Mouse (Mus musculus) granulocyte monocyte progenitor cell, adult 5-6 weeks (primary cell): Measurements from ENCODE around the gene Amigo3. TPM values are rescaled to one million over a fixed set of nuclear protein-coding genes. Genes with fewer than 3 reads are reported as not detected.
A peak's percentile ranks its signal among the peaks of the same experiment; 100 is the strongest.

ENCODE experiments used
- ATAC-seq: replicated peaks from 2 replicates; pipeline ENCODE4 v1.8.0; 2016; ENCODE audit warnings: mild to moderate bottlenecking, moderate TSS enrichment, inconsistent platforms; ENCODE audit not compliant: poor library complexity, severe bottlenecking
- total RNA-seq, 2 experiments: library from RNA; stranded (forward) in 1 of 2; stranded (reverse) in 1 of 2; fragments of 200-712, 200-1000 nt in 1 of 2; fragments of >200 nt in 1 of 2; fragmentation: Nextera tagmentation in 1 of 2; gene quantifications; 2 replicates each; pipeline ENCODE4 v1.2.3; 2014 to 2017

Amigo3 gene
- total RNA-seq, 2 experiments from 2014 or later = 3.1 to 3.4 TPM

DNA sequence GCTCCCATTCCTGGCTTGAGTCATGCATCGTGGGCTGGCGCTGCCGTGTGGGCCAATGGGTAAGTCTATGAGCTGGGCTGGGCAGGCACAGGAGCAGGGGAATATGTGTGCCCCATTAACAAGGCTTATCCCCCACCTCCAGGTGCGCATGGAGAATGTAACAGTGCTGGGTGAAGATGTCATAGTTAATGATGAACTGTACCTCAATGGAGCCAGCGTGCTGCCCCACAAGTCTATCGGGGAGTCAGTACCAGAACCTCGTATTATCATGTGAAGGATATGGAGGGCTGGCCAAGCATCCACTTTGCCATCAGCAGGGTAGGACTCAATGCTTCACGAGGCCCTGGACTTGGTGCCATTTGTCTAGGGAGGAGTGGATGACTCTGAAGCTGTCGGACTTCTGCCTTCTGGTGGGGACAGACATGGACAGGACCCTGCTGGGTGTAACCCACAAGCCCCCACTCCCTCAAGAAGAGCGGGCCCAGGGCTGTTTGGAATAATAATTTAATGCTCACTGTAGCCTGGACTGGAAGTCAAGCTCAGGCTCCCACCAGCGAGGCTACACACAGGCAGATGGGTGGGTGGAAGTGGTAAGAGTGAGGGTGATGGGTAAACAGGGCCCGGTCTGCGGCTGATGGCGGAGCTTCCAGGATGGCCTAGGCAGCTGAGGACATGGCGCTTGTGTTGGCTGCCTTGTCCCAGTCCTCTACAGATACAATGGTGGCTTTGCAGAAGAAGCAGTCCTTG, 1.6 kb upstream of the Amigo3 start:
- ATAC-seq = no peak

DNA sequence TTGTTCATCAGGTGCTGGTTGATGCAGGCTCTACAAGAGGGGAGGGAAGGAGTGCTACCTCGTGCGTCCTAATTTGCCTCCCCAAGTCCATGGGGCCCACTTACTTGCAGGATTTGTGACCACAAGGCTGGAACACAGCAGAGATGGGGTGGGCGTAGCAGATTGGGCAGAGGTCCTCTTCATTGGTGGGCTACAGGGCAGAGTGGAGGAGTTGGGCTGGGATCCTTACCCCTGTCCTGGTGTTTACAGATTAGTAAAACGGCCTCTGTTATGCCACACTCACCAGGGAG, 1.1 kb upstream of the Amigo3 start:
- no peak for ATAC-seq

DNA sequence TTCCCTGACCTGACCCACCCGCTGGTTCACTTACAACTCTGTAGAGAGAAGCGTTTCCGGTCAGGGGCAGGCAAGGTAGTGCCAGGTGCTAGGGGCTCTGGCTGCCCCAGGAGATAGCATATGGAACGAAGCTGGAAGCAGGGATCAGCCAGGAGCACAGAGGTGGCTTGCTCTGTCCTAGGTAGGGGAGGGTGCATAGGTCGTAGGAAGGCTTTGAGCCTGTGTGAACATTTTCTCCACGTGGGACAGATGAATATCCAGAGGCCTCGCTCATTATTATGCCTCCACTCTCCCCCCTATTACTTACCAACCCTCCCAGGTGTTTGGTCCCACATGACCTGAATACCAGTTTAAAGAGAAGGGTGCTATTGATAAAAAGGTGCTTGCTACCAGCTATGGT, 548 bp upstream of the Amigo3 start:
- ATAC-seq = no peak

DNA sequence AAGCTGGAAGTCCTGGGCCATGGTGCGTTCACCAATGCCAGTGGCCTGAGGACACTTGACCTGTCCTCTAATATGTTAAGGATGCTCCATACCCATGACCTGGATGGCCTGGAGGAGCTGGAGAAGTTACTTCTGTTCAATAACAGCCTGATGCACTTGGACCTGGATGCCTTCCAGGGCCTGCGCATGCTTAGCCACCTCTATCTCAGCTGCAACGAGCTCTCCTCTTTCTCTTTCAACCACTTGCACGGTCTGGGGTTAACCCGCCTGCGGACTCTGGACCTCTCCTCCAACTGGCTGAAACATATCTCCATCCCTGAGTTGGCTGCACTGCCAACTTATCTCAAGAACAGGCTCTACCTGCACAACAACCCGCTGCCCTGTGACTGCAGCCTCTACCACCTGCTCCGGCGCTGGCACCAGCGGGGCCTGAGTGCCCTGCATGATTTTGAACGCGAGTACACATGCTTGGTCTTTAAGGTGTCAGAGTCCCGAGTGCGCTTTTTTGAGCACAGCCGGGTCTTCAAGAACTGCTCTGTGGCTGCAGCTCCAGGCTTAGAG, 786 bp downstream of the Amigo3 start:
- ATAC-seq = no peak

DNA sequence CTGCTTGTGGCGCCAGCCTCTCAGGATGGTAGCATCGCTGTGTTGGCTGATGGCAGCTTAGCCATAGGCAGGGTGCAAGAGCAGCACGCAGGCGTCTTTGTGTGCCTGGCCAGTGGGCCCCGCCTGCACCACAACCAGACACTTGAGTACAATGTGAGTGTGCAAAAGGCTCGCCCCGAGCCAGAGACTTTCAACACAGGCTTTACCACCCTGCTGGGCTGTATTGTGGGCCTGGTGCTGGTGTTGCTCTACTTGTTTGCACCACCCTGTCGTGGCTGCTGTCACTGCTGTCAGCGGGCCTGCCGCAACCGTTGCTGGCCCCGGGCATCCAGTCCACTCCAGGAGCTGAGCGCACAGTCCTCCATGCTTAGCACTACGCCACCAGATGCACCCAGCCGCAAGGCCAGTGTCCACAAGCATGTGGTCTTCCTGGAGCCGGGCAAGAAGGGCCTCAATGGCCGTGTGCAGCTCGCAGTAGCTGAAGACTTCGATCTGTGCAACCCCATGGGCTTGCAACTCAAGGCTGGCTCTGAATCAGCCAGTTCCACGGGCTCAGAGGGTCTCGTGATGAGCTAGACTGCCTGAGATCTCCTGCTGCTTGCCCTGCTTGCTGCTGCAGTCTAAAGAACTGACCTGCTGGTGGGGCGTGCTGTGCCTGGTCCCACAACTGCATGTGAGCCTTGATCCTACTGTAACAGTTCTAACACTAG, 1.5 kb downstream of the Amigo3 start:
- ATAC-seq = no peak

DNA sequence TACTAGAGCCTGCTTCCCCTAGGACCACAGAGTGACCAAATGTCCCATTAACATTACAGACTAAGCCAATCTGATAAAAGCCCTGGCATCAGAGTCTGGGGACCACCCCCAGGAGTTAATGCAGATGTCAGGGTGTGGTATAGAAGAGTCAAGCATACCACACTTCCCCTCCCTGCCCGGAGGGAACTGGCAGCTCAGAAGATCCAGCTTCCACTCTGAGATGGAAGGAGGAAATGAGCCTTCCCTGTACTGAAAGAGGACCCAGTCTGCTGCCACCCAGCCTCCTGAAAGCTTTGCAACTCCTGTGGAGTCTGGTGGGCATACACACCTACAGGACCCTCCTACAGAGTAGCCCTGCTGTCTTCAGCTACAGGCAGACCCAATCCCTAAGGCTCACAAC, 2.1 kb downstream of the Amigo3 start:
- ATAC-seq = peak; percentile 22; the same call in 1 of the 2 replicates

DNA sequence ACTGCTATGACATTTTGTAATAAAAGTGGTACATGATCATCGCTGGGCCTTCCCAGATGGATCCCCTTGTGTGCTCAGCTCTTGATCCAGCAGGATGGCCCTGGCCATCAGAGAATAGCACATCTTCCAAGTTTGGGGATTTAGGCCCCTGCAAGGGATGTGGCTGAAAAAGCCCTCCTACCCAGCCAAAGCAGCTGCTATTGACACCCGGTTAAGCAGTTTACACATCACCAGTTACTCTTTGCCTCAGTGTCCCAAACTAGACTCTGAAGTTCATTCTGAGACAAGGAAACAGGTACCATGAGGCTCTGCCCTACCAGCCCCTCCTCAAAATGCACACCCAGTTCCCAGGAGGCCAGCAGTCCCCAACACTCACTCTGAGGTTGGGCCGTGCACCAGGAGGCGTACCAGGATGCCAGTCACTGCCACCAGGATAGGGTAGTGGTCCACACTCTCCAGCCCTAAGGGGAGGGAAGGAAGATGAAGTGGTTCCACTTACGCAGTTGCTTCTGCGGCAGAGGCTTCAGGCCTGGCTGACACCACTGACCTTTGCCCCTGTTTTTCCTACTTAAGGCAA, 2.8 kb downstream of the Amigo3 start:
- no peak for ATAC-seq

DNA sequence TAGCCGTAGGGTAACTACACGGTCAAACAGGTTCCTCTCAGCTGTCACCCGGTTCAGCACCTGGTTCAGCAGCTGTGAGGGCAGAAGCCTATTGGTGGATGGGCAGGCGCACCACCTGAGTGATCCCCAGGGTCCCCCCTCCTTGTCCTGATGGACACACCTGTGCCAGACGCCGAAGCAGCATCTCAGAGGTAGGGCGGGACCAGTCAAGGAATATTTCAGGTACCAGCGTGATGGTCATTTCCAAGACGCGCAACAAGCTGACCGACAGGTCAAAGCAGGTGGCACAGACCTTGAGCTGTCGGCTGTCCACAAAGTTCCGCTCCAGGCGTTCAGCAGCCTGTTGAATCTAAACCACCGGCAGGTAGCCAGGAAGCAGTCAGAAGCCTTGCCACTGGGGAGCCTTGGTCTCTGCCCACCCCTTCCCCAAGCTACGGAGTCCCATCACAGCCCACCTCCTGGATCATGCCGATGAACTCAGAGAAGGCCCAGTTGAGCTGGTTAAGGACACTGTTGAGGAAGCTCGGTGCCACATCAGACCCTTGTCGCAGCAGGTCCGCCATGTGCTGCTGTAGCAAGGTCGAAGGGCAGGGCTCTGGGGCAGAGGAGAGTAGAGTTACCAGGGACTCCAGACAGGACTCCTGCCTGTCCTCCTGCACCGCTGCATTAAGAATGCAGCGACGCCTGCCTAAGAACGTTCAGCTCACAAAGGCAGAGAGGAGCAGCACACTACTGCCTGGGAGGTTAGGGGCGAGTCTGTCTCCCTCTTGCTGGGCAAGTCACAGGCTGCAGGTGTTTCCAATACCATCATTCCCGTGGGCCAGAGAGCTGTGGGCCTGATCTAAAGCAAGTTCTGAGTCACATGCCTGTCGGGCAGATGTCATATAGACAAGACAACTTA, 3.7 kb downstream of the Amigo3 start:
- no peak for ATAC-seq

DNA sequence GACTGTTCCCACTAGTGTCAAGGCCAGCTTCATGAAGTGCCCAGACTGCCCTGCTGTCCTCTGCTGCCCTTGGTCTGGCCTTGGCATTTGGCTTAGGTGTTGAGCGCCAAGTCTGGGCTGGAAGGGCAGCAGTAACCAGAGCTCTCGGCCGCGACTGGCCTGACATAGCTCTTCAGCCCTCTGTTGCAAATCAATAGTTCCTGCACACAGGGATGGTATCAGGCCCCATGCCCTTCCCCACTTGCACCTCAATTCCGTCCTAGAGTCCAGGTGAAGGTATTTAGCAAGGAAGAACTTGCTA, 4.3 kb downstream of the Amigo3 start:
- no peak for ATAC-seq

DNA sequence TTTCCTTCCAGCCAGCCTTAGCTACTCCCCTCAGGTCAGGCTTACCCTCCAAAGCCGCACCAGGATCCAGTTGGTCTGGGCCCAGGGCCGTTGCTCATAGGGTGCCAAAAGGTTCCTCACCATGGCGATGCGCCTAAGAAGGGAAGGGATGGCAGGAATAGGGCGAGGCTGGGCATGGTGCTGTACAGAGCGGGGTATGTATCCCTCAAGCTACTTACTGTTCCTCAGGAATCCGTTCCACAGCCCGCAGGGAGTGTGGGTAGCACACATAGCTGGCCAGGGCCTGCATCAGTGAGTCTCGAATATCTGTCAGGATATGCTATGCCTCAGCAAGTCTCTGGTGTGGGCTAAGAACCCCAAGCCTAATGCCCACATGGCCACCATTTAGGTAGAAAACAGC, 5.3 kb downstream of the Amigo3 start:
- ATAC-seq = no peak

DNA sequence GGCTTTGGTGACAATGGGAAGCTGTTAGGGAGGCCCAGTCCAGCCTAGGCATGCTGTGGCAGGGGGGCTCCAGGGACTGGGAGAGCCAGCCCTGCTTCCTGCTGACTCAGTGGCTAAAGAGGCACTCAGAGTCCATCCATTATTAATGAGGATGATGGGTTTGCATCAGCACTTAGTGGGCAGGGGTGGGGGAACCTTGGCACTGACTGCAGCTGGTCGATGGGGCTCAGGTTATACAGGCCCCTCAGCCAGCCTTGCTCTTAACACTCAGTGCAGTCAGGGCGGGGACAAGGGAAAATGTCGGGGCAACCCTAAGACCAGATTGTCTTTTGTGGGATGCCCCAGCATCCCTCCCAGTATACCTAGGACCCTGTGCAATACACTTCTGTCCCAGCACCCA, 9.2 kb downstream of the Amigo3 start:
- ATAC-seq = no peak

DNA sequence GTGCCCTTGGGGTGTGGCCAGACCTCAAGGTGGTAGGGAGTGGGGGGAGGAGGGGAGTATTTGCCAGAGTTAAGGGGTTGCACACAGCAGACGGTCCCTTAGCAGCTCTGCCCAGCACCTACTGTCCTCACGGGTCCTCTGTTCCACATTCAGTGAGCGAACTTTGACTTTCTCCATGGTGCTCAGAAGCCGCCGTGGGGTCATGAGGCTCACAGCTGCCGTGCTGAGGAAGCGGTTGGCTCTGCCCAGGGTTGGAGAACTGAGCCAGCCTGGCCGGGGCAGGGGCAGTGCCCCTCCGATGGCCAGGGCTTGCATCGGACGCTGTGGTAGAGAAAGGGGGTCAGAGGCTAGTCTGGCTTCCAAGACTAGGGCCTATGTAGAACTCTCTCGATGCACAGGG, 10.4 kb downstream of the Amigo3 start:
- no peak for ATAC-seq

DNA sequence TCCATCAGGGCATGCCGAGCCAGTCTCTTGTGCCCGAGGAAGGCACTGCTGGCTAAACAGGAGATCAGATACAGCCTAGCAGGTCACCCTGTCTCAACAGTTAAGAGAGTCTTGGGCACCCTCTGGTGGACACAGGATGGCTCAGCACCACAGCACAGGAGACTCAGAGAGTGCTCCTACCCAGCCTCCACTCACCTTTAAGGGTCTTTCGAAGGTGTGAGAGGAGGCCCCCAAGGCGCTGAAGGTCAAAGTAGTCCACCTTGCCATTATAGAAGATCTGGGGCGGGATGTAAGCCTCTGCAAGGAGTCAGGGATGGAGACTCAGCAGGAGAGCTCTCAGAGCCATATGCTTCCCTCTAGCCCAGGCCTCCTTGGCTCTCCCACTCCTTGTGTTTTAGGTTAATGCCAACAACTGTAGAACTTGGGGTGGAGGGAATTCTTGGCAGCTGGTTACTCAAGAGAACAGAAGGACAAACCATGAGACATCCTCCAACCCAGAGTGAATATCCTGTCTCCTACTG, 12.6 kb downstream of the Amigo3 start:
- ATAC-seq = peak; percentile 70

DNA sequence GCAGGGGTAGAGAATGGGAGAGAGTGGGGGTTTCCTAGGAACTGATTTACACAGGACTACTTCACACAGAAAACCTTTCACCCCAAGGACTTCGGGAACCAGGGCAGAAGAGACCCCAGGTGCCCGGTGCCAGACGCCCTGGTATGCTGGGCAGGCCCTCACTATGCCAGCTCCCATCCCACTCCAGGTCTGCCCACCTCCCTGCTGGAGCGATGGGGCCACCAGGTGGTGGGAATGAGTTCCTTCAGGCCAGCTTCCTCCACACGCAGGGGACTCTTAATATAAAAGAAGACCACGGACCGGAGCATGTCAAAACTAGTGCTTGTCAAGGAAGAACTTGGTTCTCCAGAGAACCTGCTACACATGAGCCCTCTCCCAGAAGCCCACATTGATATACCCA, 14.2 kb downstream of the Amigo3 start:
- ATAC-seq = no peak

DNA sequence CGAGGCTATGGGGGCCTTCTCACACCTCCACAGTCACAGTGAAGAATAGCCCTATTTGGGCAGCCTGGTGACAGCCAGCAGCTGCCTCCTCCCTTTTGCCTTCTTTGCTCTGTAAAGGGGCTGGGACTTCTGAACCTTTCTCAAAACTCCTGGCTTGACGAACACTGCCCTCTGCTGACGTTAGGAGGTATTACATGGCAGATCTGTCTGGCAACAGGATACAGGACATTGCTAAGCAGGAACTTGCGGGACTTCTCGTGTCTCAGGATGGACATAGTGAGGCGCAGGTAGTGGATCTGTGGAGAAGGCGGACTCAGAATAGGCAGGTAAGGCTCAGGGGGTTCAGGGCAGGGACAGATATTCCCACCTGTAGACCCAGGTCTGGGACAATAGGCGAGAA, 14.9 kb downstream of the Amigo3 start:
- ATAC-seq = peak; percentile 76

DNA sequence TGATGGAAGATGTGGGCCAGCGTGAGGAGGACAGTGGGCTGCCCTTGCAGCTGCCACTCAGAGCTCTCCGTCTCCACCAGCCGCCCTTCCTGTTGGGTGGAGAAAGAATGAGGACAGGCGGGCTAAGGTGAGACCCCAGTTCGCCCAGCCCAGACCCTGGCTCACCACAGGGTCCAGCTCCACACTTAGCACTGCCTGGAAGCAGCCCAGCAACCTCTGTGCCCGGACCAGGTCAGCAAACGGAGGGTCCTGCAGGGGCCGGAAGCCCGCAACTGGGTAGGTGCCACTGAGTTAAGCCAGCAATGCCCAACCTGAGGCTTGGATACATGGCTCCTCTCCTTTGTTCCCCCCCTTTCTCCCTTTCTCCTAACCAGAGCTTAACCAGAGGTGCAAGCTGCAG, 16.0 kb downstream of the Amigo3 start:
- ATAC-seq = no peak

DNA sequence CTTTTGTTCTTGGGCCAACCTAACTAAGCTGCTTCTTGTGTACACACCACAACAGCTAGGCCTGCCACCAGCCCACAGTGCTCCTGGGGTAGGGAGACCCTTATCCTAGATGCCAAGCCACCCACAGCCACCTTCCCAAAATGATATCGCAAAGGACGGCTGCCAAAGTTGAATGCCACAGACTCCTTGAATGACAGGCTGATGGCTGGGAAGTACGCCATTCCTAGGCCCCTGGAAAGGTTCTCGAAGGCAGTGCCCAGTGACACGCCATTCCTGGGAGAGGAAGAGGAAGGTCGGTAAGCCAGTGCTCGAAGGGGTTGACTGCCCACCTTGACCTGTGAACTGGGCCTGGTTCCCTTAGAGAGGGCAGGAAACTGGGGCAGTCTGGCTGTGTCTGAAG, 16.6 kb downstream of the Amigo3 start:
- no peak for ATAC-seq

DNA sequence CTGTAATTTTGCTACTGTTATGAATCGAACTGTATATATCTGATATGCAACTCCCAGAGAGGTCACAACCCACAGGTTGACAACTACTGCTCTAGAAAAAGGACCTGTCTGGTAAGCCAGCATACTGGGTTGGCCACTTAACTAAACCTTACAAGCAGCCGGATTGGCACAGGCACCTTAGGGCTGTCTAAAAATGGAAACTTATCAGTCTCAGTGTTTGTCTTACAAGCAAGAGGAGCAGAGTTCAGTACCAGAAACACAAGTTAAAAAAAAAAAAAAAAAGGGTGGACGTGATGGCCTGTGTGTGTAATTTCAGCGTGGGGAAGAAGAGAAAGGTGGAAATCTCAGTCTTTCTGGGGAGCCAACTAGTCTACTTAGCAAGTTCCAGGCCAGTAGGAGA, 18.8 kb downstream of the Amigo3 start:
- no peak for ATAC-seq

DNA sequence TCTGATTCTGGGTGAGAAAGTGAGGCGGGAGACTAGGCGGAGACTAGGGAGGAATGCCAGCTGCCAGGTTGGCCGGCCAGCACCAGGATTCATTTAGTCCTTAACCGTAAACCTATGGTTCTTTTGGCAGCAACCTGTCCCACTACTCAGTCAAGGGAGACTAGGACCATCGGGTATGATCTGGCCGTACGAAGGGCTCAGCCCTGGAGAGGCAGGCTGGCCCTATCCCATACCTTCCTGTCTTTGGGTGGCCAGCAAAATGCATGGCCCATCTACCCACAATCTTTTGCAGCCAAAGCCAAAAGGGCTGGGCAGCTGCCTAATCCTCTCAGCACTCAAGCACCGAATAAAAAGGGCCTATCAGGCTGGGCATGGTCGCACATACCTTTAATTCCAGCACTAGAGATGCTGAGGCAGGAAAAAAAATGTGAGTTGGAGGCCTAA, 19.5 kb downstream of the Amigo3 start:
- ATAC-seq = no peak

DNA sequence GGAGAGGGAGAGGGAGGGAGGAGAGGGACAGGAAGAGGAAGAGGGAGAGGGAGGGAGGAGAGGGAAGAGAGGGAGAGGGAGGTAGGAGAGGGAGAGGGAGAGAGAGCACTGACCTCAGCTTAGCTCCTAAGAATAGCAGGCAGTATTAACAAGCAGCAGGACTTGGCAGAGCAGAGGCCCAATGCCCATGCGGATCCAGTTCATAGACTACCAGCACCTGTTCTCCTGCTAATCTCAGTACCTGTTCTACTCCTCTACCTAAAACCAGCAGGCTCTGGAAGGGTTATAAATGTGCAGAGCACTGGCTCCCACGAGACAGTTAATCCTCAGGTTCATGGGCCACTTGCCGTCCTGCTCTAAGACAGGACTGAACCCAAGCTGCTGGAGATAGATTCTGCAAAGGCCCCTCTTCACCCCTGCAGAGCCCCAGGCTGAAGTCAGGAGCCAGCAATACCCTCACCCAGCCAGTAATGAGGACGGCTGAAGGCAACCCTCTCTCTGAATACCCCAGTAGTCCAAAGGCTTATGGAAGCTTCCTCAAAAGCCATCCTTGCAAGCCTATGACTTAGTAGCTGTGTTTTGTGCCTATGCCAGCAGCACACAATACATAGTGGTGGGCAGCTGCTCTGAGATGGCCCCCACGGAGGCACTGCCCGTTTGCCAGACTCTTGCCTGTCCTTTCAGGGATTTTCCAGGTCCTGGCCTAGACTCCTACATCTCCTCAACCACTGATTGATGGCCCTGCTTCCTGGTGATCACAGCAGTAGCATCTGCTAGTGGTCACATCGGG, 20.4 kb downstream of the Amigo3 start:
- ATAC-seq = no peak
